Mouse (Mus musculus): ENCODE data around the gene Bicdl2. TPM values are rescaled to one million over a fixed set of nuclear protein-coding genes. Genes with fewer than 3 reads are reported as not detected.
A peak's percentile ranks its signal among the peaks of the same experiment; 100 is the strongest.

Bicdl2 gene
- total RNA-seq, 2 experiments from 2014 or later: not detected

DNA sequence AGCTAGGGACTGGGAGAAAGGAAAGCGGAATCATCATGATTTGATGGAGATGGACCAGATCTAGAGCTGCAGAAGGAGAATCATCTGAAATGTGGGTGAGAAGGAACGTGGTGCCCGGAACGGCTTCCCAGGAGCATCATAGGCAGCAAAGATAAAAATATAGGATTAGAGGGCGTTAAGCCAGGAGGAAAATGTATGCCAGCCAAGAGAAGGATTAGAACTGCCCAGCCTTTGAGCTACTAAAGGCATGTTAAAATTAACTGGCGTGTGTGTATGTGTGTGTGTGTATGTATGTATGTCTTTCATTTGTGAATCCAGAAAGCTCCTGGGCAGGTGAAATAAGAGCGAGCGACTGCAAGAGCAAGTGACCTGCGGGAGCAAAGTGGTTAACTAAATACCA, 43.0 kb downstream of the Bicdl2 start:
- ATAC-seq (replicated peaks; ENCODE audit: low FRiP score, poor library complexity, severe bottlenecking): no peak

DNA sequence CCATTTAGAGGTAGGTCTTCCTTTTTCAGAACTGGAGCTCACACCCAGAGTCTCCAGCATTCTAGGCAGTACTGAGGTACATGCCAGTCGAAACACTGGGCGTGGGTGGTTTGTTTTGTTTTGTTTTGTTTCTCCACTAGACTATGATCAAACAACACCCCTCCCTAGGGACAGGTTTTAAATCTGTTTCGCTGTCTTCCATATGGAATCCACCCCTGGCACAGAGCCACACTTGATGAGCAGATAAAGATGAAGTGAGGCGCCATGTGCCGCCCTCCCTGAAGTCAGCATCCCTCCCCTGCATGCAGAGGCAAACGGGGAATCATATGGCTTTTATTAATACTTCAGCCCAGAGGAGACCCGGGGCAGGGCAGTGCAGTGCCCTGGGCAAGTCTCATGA, 44.4 kb downstream of the Bicdl2 start:
- ATAC-seq (replicated peaks; ENCODE audit: low FRiP score, poor library complexity, severe bottlenecking): no peak

DNA sequence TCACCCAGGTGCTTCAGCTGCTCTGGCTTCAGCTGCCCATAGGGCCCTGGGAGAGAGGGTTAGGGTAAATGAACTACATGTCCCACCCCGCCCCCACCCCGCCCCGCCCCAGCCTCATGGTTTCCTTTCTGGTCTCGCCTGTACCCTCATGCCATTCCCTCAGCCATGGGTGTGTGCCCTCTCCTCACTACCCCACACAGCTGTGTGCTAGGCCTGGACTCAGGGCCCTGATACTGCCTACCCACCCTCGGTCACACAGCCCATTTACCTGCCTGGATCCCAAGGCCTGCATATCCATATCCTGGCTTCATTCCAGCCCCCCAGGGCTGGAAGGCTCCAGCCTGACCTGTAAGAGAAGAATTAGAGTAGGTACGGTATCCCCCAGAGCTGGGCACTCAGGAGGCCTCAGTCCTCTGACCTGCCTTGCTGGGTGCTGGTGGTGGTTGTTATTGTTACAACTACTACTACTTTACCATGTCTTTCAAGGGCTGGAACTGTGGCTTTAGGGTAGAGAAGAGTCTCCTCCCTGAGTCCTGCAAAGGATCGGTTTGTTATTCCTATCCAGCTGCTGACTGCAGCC, 45.3 kb downstream of the Bicdl2 start:
- no peak for ATAC-seq (replicated peaks; ENCODE audit: low FRiP score, poor library complexity, severe bottlenecking)

DNA sequence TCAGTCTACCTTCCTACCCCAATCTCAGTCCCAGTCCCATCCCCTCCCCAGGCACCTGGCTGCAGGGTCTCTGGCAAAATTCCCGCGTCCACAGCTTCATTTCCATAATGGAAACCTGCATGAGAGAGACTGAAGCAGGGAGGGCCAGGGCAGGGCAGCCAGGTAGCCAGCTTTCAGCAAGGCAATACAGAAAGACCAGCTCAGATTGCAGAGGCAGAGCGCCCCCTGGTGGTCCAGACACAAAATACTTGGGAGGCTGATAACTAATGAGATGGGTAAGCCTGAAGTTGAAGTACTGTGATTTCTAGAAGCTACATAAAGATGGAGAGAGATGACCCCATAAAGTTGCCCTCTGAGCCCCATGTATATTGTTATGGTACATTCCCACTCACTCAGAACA, 45.9 kb downstream of the Bicdl2 start:
- ATAC-seq (replicated peaks; ENCODE audit: low FRiP score, poor library complexity, severe bottlenecking): peak; percentile 74

DNA sequence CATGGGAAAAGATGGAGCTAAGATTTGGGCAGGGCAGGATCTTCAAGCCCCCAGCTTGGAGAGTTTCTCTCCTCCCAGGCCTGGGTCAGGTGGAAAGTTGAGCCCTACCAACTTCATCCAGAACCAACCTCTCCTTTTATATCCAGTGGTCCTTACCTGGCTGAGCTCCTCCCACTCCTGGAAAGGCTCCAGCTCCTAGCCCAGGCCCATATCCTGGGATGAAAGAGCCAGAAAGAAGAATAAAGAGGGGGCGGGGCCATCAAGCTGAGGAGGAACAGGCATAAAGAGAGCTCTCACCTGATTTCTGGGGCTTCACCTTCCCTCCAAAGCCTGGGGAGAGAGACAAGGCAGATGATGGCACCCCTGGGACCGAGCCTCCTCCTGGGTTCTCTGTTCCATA, 56.7 kb downstream of the Bicdl2 start:
- ATAC-seq (replicated peaks; ENCODE audit: low FRiP score, poor library complexity, severe bottlenecking): no peak

Other genes starting within 250 kb of the Bicdl2 start
- gene Vmn2r117, start 180.8 kb upstream of the Bicdl2 start, total RNA-seq (2015; ENCODE audit: low replicate concordance): not detected in 2 replicates
- not detected in 2 replicates for gene Vmn2r117, start 180.8 kb upstream of the Bicdl2 start, total RNA-seq (2017; ENCODE audit: low replicate concordance)
- 2.2 and 3.4 TPM in 2 replicates for gene Zfp213, start 96.3 kb upstream of the Bicdl2 start, total RNA-seq (2015; ENCODE audit: low replicate concordance)
- gene Zfp213, start 96.3 kb upstream of the Bicdl2 start, total RNA-seq (2017; ENCODE audit: low replicate concordance): 0.90 and 1.4 TPM in 2 replicates
- not detected in 2 replicates for gene Zfp13, start 61.0 kb upstream of the Bicdl2 start, total RNA-seq (2015; ENCODE audit: low replicate concordance)
- not detected in 2 replicates for gene Zfp13, start 61.0 kb upstream of the Bicdl2 start, total RNA-seq (2017; ENCODE audit: low replicate concordance)
- not detected in 2 replicates for gene Zscan10, start 59.6 kb upstream of the Bicdl2 start, total RNA-seq (2015; ENCODE audit: low replicate concordance)
- gene Zscan10, start 59.6 kb upstream of the Bicdl2 start, total RNA-seq (2017; ENCODE audit: low replicate concordance): not detected in 2 replicates
- gene Mmp25, start 15.2 kb upstream of the Bicdl2 start, total RNA-seq (2015; ENCODE audit: low replicate concordance): 4.6 and 7.9 TPM in 2 replicates
- gene Mmp25, start 15.2 kb upstream of the Bicdl2 start, total RNA-seq (2017; ENCODE audit: low replicate concordance): 1.3 and 1.5 TPM in 2 replicates
- 6.3 and 15.9 TPM in 2 replicates for gene Hcfc1r1, start 13.1 kb downstream of the Bicdl2 start, total RNA-seq (2015; ENCODE audit: low replicate concordance)
- gene Hcfc1r1, start 13.1 kb downstream of the Bicdl2 start, total RNA-seq (2017; ENCODE audit: low replicate concordance): 8.6 and 11.0 TPM in 2 replicates
- gene Thoc6, start 13.4 kb downstream of the Bicdl2 start, total RNA-seq (2015; ENCODE audit: low replicate concordance): 11.3 and 11.9 TPM in 2 replicates
- gene Thoc6, start 13.4 kb downstream of the Bicdl2 start, total RNA-seq (2017; ENCODE audit: low replicate concordance): 3.5 and 4.0 TPM in 2 replicates
- 5.0 TPM in 1 of 2 replicates, not detected in the other for gene Tnfrsf12a, start 17.0 kb downstream of the Bicdl2 start, total RNA-seq (2015; ENCODE audit: low replicate concordance)
- gene Tnfrsf12a, start 17.0 kb downstream of the Bicdl2 start, total RNA-seq (2017; ENCODE audit: low replicate concordance): 6.1 TPM in 1 of 2 replicates, not detected in the other
- not detected in 2 replicates for gene Cldn6, start 18.7 kb downstream of the Bicdl2 start, total RNA-seq (2015; ENCODE audit: low replicate concordance)
- not detected in 2 replicates for gene Cldn6, start 18.7 kb downstream of the Bicdl2 start, total RNA-seq (2017; ENCODE audit: low replicate concordance)
- not detected in 2 replicates for gene Cldn9, start 23.5 kb downstream of the Bicdl2 start, total RNA-seq (2015; ENCODE audit: low replicate concordance)
- not detected in 2 replicates for gene Cldn9, start 23.5 kb downstream of the Bicdl2 start, total RNA-seq (2017; ENCODE audit: low replicate concordance)
- gene 1520401A03Rik, start 62.3 kb downstream of the Bicdl2 start, total RNA-seq (2015; ENCODE audit: low replicate concordance): not detected in 2 replicates
- not detected in 2 replicates for gene 1520401A03Rik, start 62.3 kb downstream of the Bicdl2 start, total RNA-seq (2017; ENCODE audit: low replicate concordance)
- gene Pkmyt1, start 65.8 kb downstream of the Bicdl2 start, total RNA-seq (2015; ENCODE audit: low replicate concordance): 50.3 and 81.4 TPM in 2 replicates
- 30.7 and 39.9 TPM in 2 replicates for gene Pkmyt1, start 65.8 kb downstream of the Bicdl2 start, total RNA-seq (2017; ENCODE audit: low replicate concordance)
- gene Paqr4, start 80.4 kb downstream of the Bicdl2 start, total RNA-seq (2015; ENCODE audit: low replicate concordance): 1.4 and 10.1 TPM in 2 replicates
- gene Paqr4, start 80.4 kb downstream of the Bicdl2 start, total RNA-seq (2017; ENCODE audit: low replicate concordance): 7.5 and 11.2 TPM in 2 replicates
- not detected in 2 replicates for gene Kremen2, start 85.3 kb downstream of the Bicdl2 start, total RNA-seq (2015; ENCODE audit: low replicate concordance)
- not detected in 2 replicates for gene Kremen2, start 85.3 kb downstream of the Bicdl2 start, total RNA-seq (2017; ENCODE audit: low replicate concordance)
- 2.1 and 2.9 TPM in 2 replicates for gene Flywch1, start 111.1 kb downstream of the Bicdl2 start, total RNA-seq (2015; ENCODE audit: low replicate concordance)
- 3.4 and 14.2 TPM in 2 replicates for gene Flywch1, start 111.1 kb downstream of the Bicdl2 start, total RNA-seq (2017; ENCODE audit: low replicate concordance)
- not detected in 2 replicates for gene Flywch2, start 125.6 kb downstream of the Bicdl2 start, total RNA-seq (2015; ENCODE audit: low replicate concordance)
- gene Flywch2, start 125.6 kb downstream of the Bicdl2 start, total RNA-seq (2017; ENCODE audit: low replicate concordance): not detected in 2 replicates
- 468 and 572 TPM in 2 replicates for gene Srrm2, start 130.0 kb downstream of the Bicdl2 start, total RNA-seq (2015; ENCODE audit: low replicate concordance)
- gene Srrm2, start 130.0 kb downstream of the Bicdl2 start, total RNA-seq (2017; ENCODE audit: low replicate concordance): 294 and 325 TPM in 2 replicates
- 137 and 167 TPM in 2 replicates for gene Elob, start 168.6 kb downstream of the Bicdl2 start, total RNA-seq (2015; ENCODE audit: low replicate concordance)
- gene Elob, start 168.6 kb downstream of the Bicdl2 start, total RNA-seq (2017; ENCODE audit: low replicate concordance): 51.7 and 117 TPM in 2 replicates
- not detected in 2 replicates for gene Prss33, start 175.6 kb downstream of the Bicdl2 start, total RNA-seq (2015; ENCODE audit: low replicate concordance)
- not detected in 2 replicates for gene Prss33, start 175.6 kb downstream of the Bicdl2 start, total RNA-seq (2017; ENCODE audit: low replicate concordance)
- not detected in 2 replicates for gene Prss32, start 183.3 kb downstream of the Bicdl2 start, total RNA-seq (2015; ENCODE audit: low replicate concordance)
- gene Prss32, start 183.3 kb downstream of the Bicdl2 start, total RNA-seq (2017; ENCODE audit: low replicate concordance): not detected in 2 replicates
- not detected in 2 replicates for gene Prss41, start 183.7 kb downstream of the Bicdl2 start, total RNA-seq (2015; ENCODE audit: low replicate concordance)
- gene Prss41, start 183.7 kb downstream of the Bicdl2 start, total RNA-seq (2017; ENCODE audit: low replicate concordance): not detected in 2 replicates
- gene Prss21, start 207.6 kb downstream of the Bicdl2 start, total RNA-seq (2015; ENCODE audit: low replicate concordance): not detected in 2 replicates
- gene Prss21, start 207.6 kb downstream of the Bicdl2 start, total RNA-seq (2017; ENCODE audit: low replicate concordance): not detected in 2 replicates
- gene Dcpp1, start 220.4 kb downstream of the Bicdl2 start, total RNA-seq (2015; ENCODE audit: low replicate concordance): not detected in 2 replicates
- gene Dcpp1, start 220.4 kb downstream of the Bicdl2 start, total RNA-seq (2017; ENCODE audit: low replicate concordance): not detected in 2 replicates
- gene Dcpp2, start 220.4 kb downstream of the Bicdl2 start, total RNA-seq (2015; ENCODE audit: low replicate concordance): not detected in 2 replicates
- gene Dcpp2, start 220.4 kb downstream of the Bicdl2 start, total RNA-seq (2017; ENCODE audit: low replicate concordance): not detected in 2 replicates